Mouse (Mus musculus) brain, embryonic 14.5 days (tissue): ENCODE measurements around the gene Lasp1.

Source experiments
- CTCF ChIP-seq: fragments of 200-500 bp; IDR thresholded peaks from 2 replicates; pipeline ENCODE4 v1.5.1; 2012; ENCODE audit warnings: inconsistent platforms, mild to moderate bottlenecking, moderate library complexity, borderline replicate concordance; ENCODE audit not compliant: insufficient read depth, insufficient read length; ENCODE audit errors: extremely low read depth
- POLR2A ChIP-seq: fragments of 200-500 bp; IDR thresholded peaks from 2 replicates; pipeline ENCODE4 v1.6.1; 2012; ENCODE audit warnings: mild to moderate bottlenecking, inconsistent platforms, borderline replicate concordance; ENCODE audit not compliant: poor library complexity, insufficient read depth, insufficient read length, severe bottlenecking; ENCODE audit errors: extremely low read depth

DNA sequence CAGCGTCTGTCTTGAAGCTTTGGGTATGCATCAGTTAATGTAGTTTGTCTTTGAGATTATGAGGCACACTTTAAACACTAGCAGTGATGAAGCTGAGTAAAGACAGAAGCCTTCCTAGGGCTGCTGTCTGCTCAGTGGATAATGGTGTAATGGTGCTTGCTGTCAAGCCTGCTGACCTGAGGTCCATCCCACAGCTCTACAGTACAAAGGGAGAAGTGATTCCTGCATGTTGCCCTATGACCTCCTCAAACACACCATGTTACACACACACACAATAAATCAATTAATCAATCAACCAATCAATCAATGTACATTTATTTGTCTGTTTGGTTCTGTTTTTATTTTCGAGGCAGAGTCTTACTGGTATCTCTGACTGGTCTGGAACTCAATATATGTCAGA is 63.3 kb downstream of the Lasp1 start:
- no peak for TF ChIP-seq CTCF
- TF ChIP-seq POLR2A = no peak
